ENCODE assay signal across 9 mouse cellular contexts in genomic region chr9:44836439-44836838, GRCm38 (mm10). TPM values are rescaled to one million over a fixed set of nuclear protein-coding genes. Genes with fewer than 3 reads are reported as not detected.
A peak's percentile ranks its signal among the peaks of the same experiment; 100 is the strongest.
DNase-seq lines count a peak whose midpoint lies in the region; ATAC-seq and TF ChIP-seq lines count a peak whose summit lies in the region.
"Had no signal": no experiment of that assay in that cellular context is flagged by ENCODE, and none has a peak within 500 bp of the region (broad histone marks: within the 10 kb centered on the region; RNA-seq: fewer than 3 reads in every experiment).

No protein-coding gene starts in this region.

- no peak overlapping the region for H3K27ac ChIP-seq in midbrain, embryonic 10.5 days (replicated peaks)
- no peak overlapping the region for H3K27ac ChIP-seq in midbrain, embryonic 15.5 days
- H3K27ac ChIP-seq in liver, postnatal 0 days (ENCODE audit: low read depth): no peak overlapping the region

- TF ChIP-seq EP300 in liver, postnatal 0 days (IDR thresholded peaks at IDR 0.05; ENCODE audit: low read depth): no peak

- no peak for ATAC-seq in midbrain, embryonic 15.5 days (replicated peaks)
- ATAC-seq in liver, postnatal 0 days: peak; percentile 23; the same call in 1 of the 2 replicates

- no peak overlapping the region for H3K9ac ChIP-seq in midbrain, embryonic 15.5 days
- H3K9ac ChIP-seq in liver, postnatal 0 days (replicated peaks): no peak overlapping the region

- no peaks in the 10 kb centered on the region for H3K9me3 ChIP-seq in midbrain, embryonic 10.5 days (replicated peaks)
- H3K9me3 ChIP-seq in midbrain, embryonic 15.5 days: no peaks in the 10 kb centered on the region
- H3K9me3 ChIP-seq in liver, postnatal 0 days (ENCODE audit: low read length): no peaks in the 10 kb centered on the region

- peaks cover 98% of the 10 kb centered on the region for H3K36me3 ChIP-seq in midbrain, embryonic 10.5 days
- H3K36me3 ChIP-seq in midbrain, embryonic 15.5 days (replicated peaks): peaks cover 59% of the 10 kb centered on the region
- peaks cover 57% of the 10 kb centered on the region for H3K36me3 ChIP-seq in liver, postnatal 0 days (replicated peaks; ENCODE audit: insufficient read depth, low read length)

- DNase-seq in midbrain, embryonic 10.5 days (ENCODE audit: low spot score): peak; percentile 76
- peak; percentile 91 for DNase-seq in brain, adult 2 months (ENCODE audit: low read depth, low spot score)
- DNase-seq in forelimb bud, embryonic 11.5 days (ENCODE audit: low read depth, low spot score): peak; percentile 78
- peak; percentile 74 for DNase-seq in kidney, postnatal 14 days
- DNase-seq in liver, postnatal 0 days: peak; percentile 80
- peak; percentile 71 to 79 for DNase-seq in right cerebral cortex, adult 2 months (ENCODE audit: low spot score in 2 of 2)
- DNase-seq in urinary bladder, postnatal 14 days (ENCODE audit: low spot score): peak; percentile 78

- TF ChIP-seq CTCF in liver, postnatal 0 days (IDR thresholded peaks at IDR 0.05; ENCODE audit: low read depth): peak; percentile 84

- no peaks in the 10 kb centered on the region for H3K4me1 ChIP-seq in midbrain, embryonic 10.5 days
- H3K4me1 ChIP-seq in midbrain, embryonic 15.5 days: no peaks in the 10 kb centered on the region
- H3K4me1 ChIP-seq in liver, postnatal 0 days (ENCODE audit: insufficient read depth): no peaks in the 10 kb centered on the region

- H3K27me3 ChIP-seq in midbrain, embryonic 10.5 days (ENCODE audit: low read depth, poor library complexity, severe bottlenecking): no peaks in the 10 kb centered on the region
- no peaks in the 10 kb centered on the region for H3K27me3 ChIP-seq in midbrain, embryonic 15.5 days (replicated peaks)
- no peaks in the 10 kb centered on the region for H3K27me3 ChIP-seq in liver, postnatal 0 days (ENCODE audit: insufficient read depth, low read length)

- H3K4me2 ChIP-seq in midbrain, embryonic 15.5 days: no peak overlapping the region
- no peak overlapping the region for H3K4me2 ChIP-seq in liver, postnatal 0 days (ENCODE audit: low read depth, low read length)

- 62% methylated on average over 7 of the region's 7 CpGs for WGBS in midbrain, embryonic 10.5 days
- 52% methylated on average over 7 of the region's 7 CpGs for WGBS in midbrain, embryonic 15.5 days
- 58% methylated on average over 7 of the region's 7 CpGs for WGBS in liver, postnatal 0 days (ENCODE audit: insufficient replicate concordance)

- no peak overlapping the region for H3K4me3 ChIP-seq in midbrain, embryonic 10.5 days
- H3K4me3 ChIP-seq in midbrain, embryonic 15.5 days: no peak overlapping the region
- no peak overlapping the region for H3K4me3 ChIP-seq in liver, postnatal 0 days (ENCODE audit: low read depth, low read length)

RNA-seq across cellular contexts. Expression of gene Ttc36, which starts 33.6 kb away (rescaled TPM):
- polyA plus RNA-seq in midbrain, embryonic 10.5 days (2016; fragmentation: Nextera tagmentation; extraction: Ambion mirVana): 0.26 TPM in 1 of 2 replicates, not detected in the other
- polyA plus RNA-seq in midbrain, embryonic 15.5 days (2015; fragmentation: Nextera tagmentation; extraction: Ambion mirVana): 0.41 TPM in 1 of 2 replicates, not detected in the other
- 588 and 688 TPM in 2 replicates for polyA plus RNA-seq in liver, postnatal 0 days (2015; fragmentation: Nextera tagmentation; extraction: Ambion mirVana)
- polyA plus RNA-seq: heart, embryonic 14.5 days had no signal

RNA-seq across cellular contexts. Expression of gene Tmem25, which starts 37.3 kb away (rescaled TPM):
- 1.8 and 3.2 TPM in 2 replicates for polyA plus RNA-seq in midbrain, embryonic 10.5 days (2016; fragmentation: Nextera tagmentation; extraction: Ambion mirVana)
- polyA plus RNA-seq in midbrain, embryonic 15.5 days (2015; fragmentation: Nextera tagmentation; extraction: Ambion mirVana): 16.1 and 18.3 TPM in 2 replicates
- polyA plus RNA-seq in liver, postnatal 0 days (2015; fragmentation: Nextera tagmentation; extraction: Ambion mirVana): 5.6 and 6.0 TPM in 2 replicates

RNA-seq across cellular contexts. Expression of gene Kmt2a, which starts 44.7 kb away (rescaled TPM):
- 11.1 and 12.5 TPM in 2 replicates for polyA plus RNA-seq in midbrain, embryonic 10.5 days (2016; fragmentation: Nextera tagmentation; extraction: Ambion mirVana)
- 23.5 and 25.6 TPM in 2 replicates for polyA plus RNA-seq in midbrain, embryonic 15.5 days (2015; fragmentation: Nextera tagmentation; extraction: Ambion mirVana)
- polyA plus RNA-seq in liver, postnatal 0 days (2015; fragmentation: Nextera tagmentation; extraction: Ambion mirVana): 1.8 and 2.2 TPM in 2 replicates

Comparison
In these comparisons a context has a peak if more than half of its experiments do, and no peak if none do; other contexts are left out.
1. RNA of gene Ttc36, which starts 33.6 kb away (polyA plus RNA-seq): 588 to 688 TPM in liver, postnatal 0 days; 0.41 TPM in midbrain, embryonic 15.5 days and 0.26 TPM in midbrain, embryonic 10.5 days; every median in the first group is over 100 times any median in the second.
2. Peak in every context shown above with its lines, with median percentiles within 50 percentile points of each other: DNase-seq.